Mouse (Mus musculus): ENCODE results near the gene Nop16. TPM values are rescaled to one million over a fixed set of nuclear protein-coding genes. Genes with fewer than 3 reads are reported as not detected.
"Not testable (repeated sequence)": the region's sequence is repeated elsewhere in the genome, so short reads cannot be mapped to it uniquely, and the experiment has no call there.

The Nop16 gene
- 9.3 and 18.2 TPM in 2 replicates for total RNA-seq (2017)

GRCm38 (mm10) chr13:54589996-54590951 is at the start of gene Nop16, which contains the start of gene Higd2a:
Gene Nop16 (minus strand): TSS chr13:54590090.
Gene Higd2a (plus strand): TSS chr13:54590207.
- peak; percentile 99 for ATAC-seq (ENCODE audit: extremely low read depth, insufficient number of reproducible peaks, low FRiP score, poor library complexity, severe bottlenecking)

DNA sequence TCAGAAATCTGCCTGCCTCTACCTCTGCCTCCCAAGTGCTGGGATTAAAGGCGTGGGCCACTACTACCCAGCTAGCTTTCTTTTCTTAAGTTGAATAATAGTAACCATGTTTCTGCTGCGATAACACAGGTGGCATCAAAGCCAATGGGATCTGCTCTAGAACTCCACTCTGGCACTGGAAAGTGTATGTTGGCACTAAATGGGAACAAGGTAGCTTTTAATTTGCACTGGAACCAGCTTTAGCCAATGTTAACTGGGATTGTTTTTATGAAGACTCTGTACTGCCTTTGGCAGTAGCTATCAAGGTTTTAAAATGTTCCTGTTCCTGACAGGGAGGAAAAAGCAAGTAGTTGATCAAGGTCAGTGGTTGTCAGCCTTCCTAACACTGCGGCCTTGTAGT is 45.1 kb upstream of the Nop16 start:
- no peak for ATAC-seq (ENCODE audit: extremely low read depth, insufficient number of reproducible peaks, low FRiP score, poor library complexity, severe bottlenecking)

DNA sequence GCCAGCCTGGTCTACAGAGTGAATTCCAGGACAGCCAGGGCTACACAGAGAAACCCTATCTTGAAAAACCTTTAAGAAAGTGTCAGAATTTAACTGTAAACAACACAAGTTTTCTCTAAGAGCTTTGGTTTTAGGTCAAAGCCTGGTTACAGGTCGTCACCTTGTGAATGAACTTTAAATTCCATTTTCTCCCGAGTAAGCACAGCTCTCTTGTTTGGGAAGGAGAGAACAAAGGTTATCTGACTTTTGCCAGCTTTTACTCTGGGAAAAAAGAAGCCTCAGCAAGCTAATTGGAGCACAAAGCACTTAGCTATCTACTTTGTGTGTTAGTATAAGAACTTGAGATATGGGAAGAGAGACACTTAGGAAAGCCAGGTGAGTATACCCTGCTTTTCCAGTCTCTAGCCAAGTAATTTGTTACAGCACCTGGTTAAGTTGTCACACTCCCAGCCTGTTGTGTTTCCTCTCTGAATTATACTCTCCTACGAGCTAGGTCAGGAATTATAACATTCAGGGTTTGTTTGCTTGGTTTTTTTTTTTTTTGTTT is 42.9 kb upstream of the Nop16 start:
- ATAC-seq (ENCODE audit: extremely low read depth, insufficient number of reproducible peaks, low FRiP score, poor library complexity, severe bottlenecking), result no peak

DNA sequence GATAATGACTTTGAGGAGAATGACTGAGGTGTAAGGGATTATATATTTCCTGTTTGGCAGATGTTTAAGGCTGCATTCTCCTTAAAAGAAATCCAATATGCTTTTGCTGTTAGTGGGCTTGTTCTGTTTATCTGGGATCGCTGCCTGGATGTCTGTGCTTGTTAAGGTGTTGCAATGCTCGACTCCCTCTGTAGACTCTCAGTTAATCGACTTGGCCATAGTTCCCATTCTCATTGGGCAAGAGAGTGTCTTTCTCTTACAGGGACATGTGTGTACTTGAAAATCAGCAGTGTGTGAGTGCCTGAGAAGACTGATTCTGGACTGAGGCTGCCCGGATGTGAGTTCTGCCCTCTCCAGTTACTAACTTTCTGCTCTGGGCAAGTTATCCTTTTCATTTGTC is 39.2 kb upstream of the Nop16 start:
- ATAC-seq (ENCODE audit: extremely low read depth, insufficient number of reproducible peaks, low FRiP score, poor library complexity, severe bottlenecking), result no peak

DNA sequence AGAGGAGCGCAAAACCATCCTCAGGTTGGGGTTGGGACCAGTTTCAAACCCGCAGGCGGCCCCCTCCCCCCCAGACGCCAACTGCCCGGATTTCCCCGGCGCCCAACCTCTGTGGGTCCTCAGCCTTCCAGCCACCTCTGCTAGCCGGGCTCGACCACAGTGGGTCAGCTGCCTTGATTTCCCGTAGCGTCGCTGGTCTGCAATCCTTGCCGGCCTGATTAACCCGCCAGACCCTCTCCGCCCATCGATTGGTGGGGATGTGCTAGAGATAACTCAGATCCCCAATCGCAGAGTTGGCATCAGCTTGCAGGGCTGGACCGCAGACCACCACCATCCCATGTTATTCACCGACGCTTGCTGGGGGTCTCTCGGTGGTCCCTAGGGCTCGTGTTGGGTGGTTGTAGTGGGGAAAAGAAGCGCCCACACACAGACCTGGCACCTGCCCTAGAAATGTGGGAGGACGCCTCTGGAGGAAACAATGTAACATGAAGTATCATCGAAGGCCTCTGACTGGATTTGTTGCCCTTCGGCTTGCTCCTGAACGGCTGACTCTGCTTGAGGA is 32.2 kb upstream of the Nop16 start:
- ATAC-seq (ENCODE audit: extremely low read depth, insufficient number of reproducible peaks, low FRiP score, poor library complexity, severe bottlenecking), result no peak

- peak; percentile 96 for ATAC-seq (ENCODE audit: extremely low read depth, insufficient number of reproducible peaks, low FRiP score, poor library complexity, severe bottlenecking)
Observed at GRCm38 (mm10) chr13:54621155-54621932, 31.5 kb upstream of the Nop16 start, which contains the start of gene Faf2. Gene Faf2 (plus strand): TSS chr13:54621784.

DNA sequence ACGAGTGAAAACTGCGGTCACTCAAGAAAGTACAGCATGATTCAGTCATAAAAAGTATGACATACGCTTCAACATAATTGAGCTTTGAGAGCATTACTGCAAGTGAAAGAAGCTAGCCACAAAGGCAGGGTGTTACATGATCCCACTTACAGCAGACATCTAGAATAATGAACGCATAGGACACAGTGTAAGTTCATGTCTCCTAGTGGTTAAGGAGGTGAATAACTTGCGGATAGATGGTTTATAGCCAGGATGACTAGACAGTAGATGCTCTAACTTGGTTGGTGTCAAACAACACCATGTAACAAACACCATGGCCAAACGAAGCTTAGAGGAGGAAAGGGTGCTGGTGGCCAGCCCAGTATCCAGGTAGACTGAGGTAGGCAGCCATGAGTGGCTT is 27.1 kb upstream of the Nop16 start:
- ATAC-seq (ENCODE audit: extremely low read depth, insufficient number of reproducible peaks, low FRiP score, poor library complexity, severe bottlenecking), result no peak

DNA sequence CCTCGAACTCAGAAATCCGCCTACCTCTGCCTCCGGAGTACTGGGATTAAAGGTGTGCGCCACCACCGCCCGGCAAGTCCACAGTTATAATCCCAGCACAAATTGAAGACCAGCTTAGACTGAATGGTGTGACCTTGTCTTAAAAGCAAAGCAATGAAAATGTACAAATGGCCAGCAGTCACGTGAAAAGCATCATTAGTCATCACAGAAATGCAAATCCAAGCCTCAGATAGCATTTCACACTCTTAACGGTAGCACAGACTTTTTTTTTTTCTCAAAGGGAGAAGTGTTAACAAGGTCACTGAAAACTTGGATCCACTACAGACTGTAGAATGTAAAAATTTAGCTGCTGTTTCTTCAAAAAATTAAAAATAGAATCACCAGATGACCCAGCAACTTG is 26.4 kb upstream of the Nop16 start:
- ATAC-seq (ENCODE audit: extremely low read depth, insufficient number of reproducible peaks, low FRiP score, poor library complexity, severe bottlenecking), result no peak

DNA sequence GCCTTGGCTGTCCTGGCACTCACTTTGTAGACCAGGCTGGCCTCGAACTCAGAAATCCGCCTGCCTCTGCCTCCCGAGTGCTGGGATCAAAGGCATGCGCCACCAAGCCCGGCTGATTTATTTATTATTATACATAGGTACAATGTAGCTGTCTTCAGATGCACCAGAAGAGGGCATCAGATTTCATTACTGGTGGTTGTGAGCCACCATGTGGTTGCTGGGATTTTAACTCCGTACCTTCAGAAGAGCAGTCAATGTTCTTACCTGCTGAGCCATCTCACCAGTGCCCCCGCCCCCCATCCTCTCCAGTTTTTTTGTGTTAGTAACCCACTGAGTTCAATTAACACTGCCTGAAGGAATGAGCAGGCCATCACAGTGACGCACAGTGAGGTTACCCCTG is 23.3 kb upstream of the Nop16 start:
- not testable (repeated sequence) for ATAC-seq (ENCODE audit: extremely low read depth, insufficient number of reproducible peaks, low FRiP score, poor library complexity, severe bottlenecking)

DNA sequence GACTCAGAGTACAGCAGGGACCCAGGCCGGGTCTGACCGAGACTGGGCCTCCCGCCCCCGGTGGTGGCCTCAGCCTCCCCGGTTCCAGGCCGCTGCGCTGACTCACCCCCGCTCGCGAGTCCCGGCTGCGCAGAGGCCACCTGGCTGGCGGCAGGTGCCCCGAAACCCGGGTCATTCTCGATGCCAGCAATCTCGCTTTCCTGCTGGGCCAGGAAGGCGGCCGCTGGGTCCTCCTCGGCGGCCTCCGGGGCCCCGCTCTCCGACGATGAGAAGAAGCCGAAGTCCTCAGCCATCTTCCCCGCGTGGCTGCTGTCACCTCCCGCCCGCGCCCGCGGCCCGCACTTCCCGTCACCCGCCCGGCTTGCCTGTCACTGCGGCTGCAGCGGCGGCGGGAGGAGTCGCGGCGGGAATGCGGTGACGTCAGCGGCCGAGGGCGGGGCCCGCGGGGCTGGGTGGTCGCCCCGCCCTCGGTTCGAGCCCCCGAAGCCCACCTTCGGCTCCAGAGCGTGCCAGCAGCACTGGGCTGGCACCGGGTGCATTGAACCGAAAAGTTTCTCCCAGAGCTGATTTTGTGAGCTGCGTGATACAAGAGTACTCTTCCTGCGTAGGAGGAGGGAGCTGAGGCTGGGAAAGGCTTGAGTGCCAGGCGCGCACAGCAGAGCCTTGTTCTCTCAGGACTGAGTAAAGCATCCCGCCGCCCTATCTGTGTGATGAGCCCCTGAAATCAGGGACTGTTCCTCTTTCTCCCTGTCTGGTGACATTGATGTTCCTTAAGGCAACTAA is 21.3 kb upstream of the Nop16 start, which contains the start of gene Cltb:
Gene Cltb (minus strand): TSS at position 373 of the 783 bp plus-strand sequence.
- peak; percentile 36; the same call in 1 of the 2 replicates for ATAC-seq (ENCODE audit: extremely low read depth, insufficient number of reproducible peaks, low FRiP score, poor library complexity, severe bottlenecking)

DNA sequence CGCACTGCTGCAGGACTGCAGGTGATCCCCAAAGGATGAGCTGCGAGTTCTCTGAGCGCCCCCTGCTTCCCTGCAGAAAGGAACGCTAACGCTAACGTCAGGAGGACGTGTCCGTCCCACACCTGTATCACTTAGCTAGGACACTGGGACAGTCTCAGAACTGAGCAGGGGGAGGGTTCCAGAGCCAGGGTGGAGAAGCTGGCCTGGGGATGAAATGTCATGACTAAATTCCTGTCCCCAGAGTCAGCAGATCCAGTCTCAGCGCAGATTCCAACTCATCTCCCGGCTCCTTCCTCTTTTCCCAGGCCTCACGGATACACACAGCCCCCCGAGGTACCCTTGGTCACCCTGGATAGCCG is 20.7 kb upstream of the Nop16 start:
- no peak; the same call in 1 of the 2 replicates for ATAC-seq (ENCODE audit: extremely low read depth, insufficient number of reproducible peaks, low FRiP score, poor library complexity, severe bottlenecking)

GRCm38 (mm10) chr13:54609301-54609700 is 19.4 kb upstream of the Nop16 start:
- no peak for ATAC-seq (ENCODE audit: extremely low read depth, insufficient number of reproducible peaks, low FRiP score, poor library complexity, severe bottlenecking)

DNA sequence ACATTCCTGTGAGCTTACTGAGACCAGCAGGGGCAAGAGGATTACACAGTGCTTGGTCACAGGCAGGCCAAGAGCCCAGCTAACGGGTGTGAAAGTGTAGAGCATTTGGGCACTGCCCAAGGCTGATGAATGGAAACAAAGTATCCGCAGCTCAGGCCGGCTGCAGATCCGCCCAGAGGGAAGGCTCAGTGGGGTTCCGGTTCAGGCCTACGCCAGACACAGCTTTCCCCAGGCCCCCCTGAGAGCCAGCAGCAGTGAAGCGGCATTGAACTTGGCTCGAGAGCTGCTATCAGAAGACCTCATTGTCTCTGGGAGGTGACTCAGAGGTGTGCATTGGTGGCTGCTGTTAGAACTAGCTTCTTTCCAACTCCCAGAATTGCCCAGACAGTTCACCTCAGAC is 18.8 kb upstream of the Nop16 start:
- no peak for ATAC-seq (ENCODE audit: extremely low read depth, insufficient number of reproducible peaks, low FRiP score, poor library complexity, severe bottlenecking)

- no peak for ATAC-seq (ENCODE audit: extremely low read depth, insufficient number of reproducible peaks, low FRiP score, poor library complexity, severe bottlenecking)
Observed at GRCm38 (mm10) chr13:54608002-54608401, 18.1 kb upstream of the Nop16 start.

DNA sequence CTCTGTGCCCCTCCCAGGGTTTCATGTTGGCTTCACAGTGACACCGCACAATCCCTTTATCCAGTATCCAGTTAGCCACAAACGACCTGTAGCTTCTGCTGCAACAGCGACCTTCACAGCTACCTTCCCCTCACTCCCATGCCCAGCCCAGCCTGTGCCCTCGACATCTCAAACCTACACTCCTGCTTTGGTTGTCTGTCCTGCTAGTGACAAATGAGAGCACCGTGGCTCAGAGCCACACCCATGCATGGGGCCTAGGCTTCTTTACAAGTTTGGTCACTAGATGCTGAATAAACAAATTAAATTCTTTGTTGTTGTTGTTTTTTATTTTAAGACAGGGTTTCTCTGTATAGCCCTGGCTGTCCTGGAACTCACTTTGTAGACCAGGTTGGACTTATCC is 17.3 kb upstream of the Nop16 start:
- no peak for ATAC-seq (ENCODE audit: extremely low read depth, insufficient number of reproducible peaks, low FRiP score, poor library complexity, severe bottlenecking)

DNA sequence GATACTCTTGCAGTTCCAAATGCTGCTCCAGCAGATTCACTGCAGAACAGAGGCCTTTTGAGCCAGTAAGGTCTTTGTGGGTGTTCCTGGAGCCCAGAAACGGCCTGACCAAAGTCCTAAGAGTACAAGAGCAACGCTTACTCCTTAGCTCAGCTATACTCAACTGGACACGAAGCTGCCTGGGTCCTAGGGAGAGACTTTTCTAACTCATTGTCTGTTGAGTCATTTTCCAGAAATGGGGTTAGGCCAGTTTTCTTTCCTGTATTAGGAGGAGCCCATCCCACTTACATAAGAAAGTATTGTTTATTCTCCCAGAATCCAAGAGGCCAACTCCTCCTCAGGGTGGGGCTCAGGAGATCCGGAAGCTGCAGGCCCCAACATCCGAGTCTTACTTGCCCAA is 15.5 kb upstream of the Nop16 start:
- ATAC-seq (ENCODE audit: extremely low read depth, insufficient number of reproducible peaks, low FRiP score, poor library complexity, severe bottlenecking), result no peak

DNA sequence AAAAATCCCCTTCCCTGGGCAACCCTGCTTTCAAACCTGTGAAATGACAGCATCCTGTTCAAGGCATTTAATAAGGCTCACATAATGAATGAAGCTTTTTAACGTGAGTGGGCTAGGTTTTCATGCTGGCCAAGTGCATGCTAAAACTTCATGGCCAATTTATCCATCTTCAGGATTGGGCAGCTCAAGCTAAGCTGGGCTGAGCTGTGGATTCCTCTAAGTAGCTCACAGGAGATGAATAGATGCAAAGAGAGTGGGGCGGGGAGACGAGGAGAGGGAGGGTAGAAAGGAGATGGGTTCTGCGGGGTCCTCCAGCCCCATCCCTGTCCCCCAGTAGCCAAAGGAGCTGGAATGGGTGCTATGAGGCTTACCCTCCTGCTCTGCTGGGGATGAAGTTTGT is 14.3 kb upstream of the Nop16 start:
- no peak for ATAC-seq (ENCODE audit: extremely low read depth, insufficient number of reproducible peaks, low FRiP score, poor library complexity, severe bottlenecking)

DNA sequence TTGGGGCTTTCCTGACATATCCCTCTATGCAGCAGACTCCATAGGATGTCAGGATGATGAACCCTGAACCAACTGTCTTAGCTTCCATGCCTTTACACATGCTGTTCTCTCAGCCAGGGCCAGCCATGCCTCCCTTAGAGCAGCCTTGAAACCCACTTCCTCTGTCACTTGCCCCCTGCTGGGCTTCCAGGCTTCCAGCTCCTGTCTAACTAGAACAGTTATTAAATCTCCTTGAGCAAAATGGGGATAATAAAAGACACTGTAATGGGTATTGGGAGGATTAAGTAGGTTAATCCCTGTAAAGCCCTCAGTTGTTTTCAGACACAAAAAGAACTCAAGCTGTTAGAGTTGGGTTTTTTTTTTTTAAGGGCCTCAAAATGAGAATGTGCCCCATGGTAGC is 13.6 kb upstream of the Nop16 start:
- no peak for ATAC-seq (ENCODE audit: extremely low read depth, insufficient number of reproducible peaks, low FRiP score, poor library complexity, severe bottlenecking)

Data from neutrophil, adult 5-6 weeks (primary cell).